Mouse (Mus musculus) neural tube, embryonic 13.5 days (tissue): ENCODE data around the gene Gxylt2. TPM values are rescaled to one million over a fixed set of nuclear protein-coding genes. Genes with fewer than 3 reads are reported as not detected.

Experiments used
- ATAC-seq: fragments of 200-750 bp; cut with Nextera tagmentation; 2 replicates; pipeline ENCODE4 v1.8.0; 2017; ENCODE audit warnings: low read depth, mild to moderate bottlenecking, moderate TSS enrichment, moderate library complexity
- H3K27ac ChIP-seq: fragments of 300-500 bp; sonication (generic); replicated peaks from 2 replicates; pipeline ENCODE4 v1.5.1; 2015; ENCODE audit warnings: moderate library complexity, mild to moderate bottlenecking, inconsistent platforms
- H3K27me3 ChIP-seq: fragments of 300-500 bp; sonication (generic); 2 replicates; pipeline ENCODE4 v1.6.1; 2015; ENCODE audit warnings: mild to moderate bottlenecking, inconsistent platforms
- H3K36me3 ChIP-seq: fragments of 300-500 bp; sonication (generic); 2 replicates; pipeline ENCODE4 v1.6.1; 2015; ENCODE audit warnings: mild to moderate bottlenecking, inconsistent platforms
- H3K4me1 ChIP-seq: fragments of 300-500 bp; sonication (generic); replicated peaks from 2 replicates; pipeline ENCODE4 v1.6.1; 2015; ENCODE audit warnings: inconsistent platforms
- H3K4me2 ChIP-seq: fragments of 300-500 bp; sonication (generic); 2 replicates; pipeline ENCODE4 v1.6.1; 2015; ENCODE audit warnings: inconsistent platforms, mild to moderate bottlenecking, moderate library complexity
- H3K4me3 ChIP-seq: fragments of 300-500 bp; sonication (generic); 2 replicates; pipeline ENCODE4 v1.5.1; 2015; ENCODE audit warnings: mild to moderate bottlenecking, inconsistent platforms
- H3K9ac ChIP-seq: fragments of 300-500 bp; sonication (generic); 2 replicates; pipeline ENCODE4 v1.6.1; 2015; ENCODE audit warnings: moderate library complexity, mild to moderate bottlenecking, inconsistent platforms
- H3K9me3 ChIP-seq: fragments of 300-500 bp; sonication (generic); 2 replicates; pipeline ENCODE4 v1.6.1; 2016; ENCODE audit warnings: inconsistent platforms
- WGBS: fragments of 180-500 bp; shearing (Covaris S2); methylation state at CpG from one replicate; pipeline ENCODE4 v1.1.7; 2015; 5-methylcytosine and 5-hydroxymethylcytosine counted together
- polyA plus RNA-seq: library from polyadenylated mRNA; unstranded; fragments of >200 nt; fragmentation: Nextera tagmentation; extraction: Ambion mirVana; gene quantifications from 2 replicates; pipeline ENCODE4 v1.2.1, GENCODE M21; 2015

Gene Gxylt2
- polyA plus RNA-seq, 1 experiment from 2014 or later: 2.1 TPM

GRCm38 (mm10) chr6:100699986-100700385 is 4.5 kb upstream of the Gxylt2 start:
- ATAC-seq: no peak
- no peak overlapping the region for H3K4me3 ChIP-seq
- peaks cover 8% of the 10 kb centered on the region for H3K4me1 ChIP-seq
- H3K27ac ChIP-seq: no peak overlapping the region
- 87% methylated on average over 5 of the region's 5 CpGs for WGBS
- H3K27me3 ChIP-seq: peaks cover 25% of the 10 kb centered on the region
- no peaks in the 10 kb centered on the region for H3K9me3 ChIP-seq
- H3K9ac ChIP-seq: no peak overlapping the region
- no peaks in the 10 kb centered on the region for H3K36me3 ChIP-seq
- H3K4me2 ChIP-seq: no peak overlapping the region

GRCm38 (mm10) chr6:100700774-100701173 is 3.8 kb upstream of the Gxylt2 start:
- Histone ChIP-seq H3K27me3 (peaks cover 33% of the 10 kb centered on the region), H3K36me3 (no peaks in the 10 kb centered on the region), H3K4me3 (no peak overlapping the region), H3K27ac (no peak overlapping the region), H3K9me3 (no peaks in the 10 kb centered on the region), H3K4me1 (peaks cover 15% of the 10 kb centered on the region), H3K9ac (no peak overlapping the region), H3K4me2 (no peak overlapping the region)
- WGBS: 65% methylated on average over 5 of the region's 5 CpGs
- ATAC-seq: no peak

- Histone ChIP-seq H3K27me3 (peaks cover 54% of the 10 kb centered on the region), H3K4me3 (peak overlapping the region; percentile 65), H3K4me1 (peaks cover 15% of the 10 kb centered on the region), H3K4me2 (peak overlapping the region; percentile 93), H3K9me3 (no peaks in the 10 kb centered on the region), H3K27ac (no peak overlapping the region), H3K9ac (peak overlapping the region; percentile 75), H3K36me3 (no peaks in the 10 kb centered on the region)
- WGBS: 38% methylated on average over 8 of the region's 8 CpGs
- ATAC-seq: peak; percentile 33; the same call in 1 of the 2 replicates
Observed at GRCm38 (mm10) chr6:100704197-100704573, 349 bp upstream of the Gxylt2 start.

GRCm38 (mm10) chr6:100705366-100705811 is 855 bp downstream of the Gxylt2 start:
- Histone ChIP-seq H3K4me2 (peak overlapping the region; percentile 93), H3K36me3 (no peaks in the 10 kb centered on the region), H3K27me3 (peaks cover 58% of the 10 kb centered on the region), H3K9ac (peak overlapping the region; percentile 75), H3K9me3 (no peaks in the 10 kb centered on the region), H3K4me1 (peaks cover 19% of the 10 kb centered on the region), H3K4me3 (peak overlapping the region; percentile 65), H3K27ac (no peak overlapping the region)
- ATAC-seq: no peak
- WGBS: 2% methylated on average over 15 of the region's 15 CpGs

GRCm38 (mm10) chr6:100706861-100707260 is 2.3 kb downstream of the Gxylt2 start:
- H3K4me2 ChIP-seq: no peak overlapping the region

GRCm38 (mm10) chr6:100707557-100707956 is 3.0 kb downstream of the Gxylt2 start:
- no peak overlapping the region for H3K27ac ChIP-seq
- no peaks in the 10 kb centered on the region for H3K36me3 ChIP-seq
- no peak overlapping the region for H3K4me2 ChIP-seq
- 67% methylated on average over 7 of the region's 7 CpGs for WGBS
- peaks cover 19% of the 10 kb centered on the region for H3K4me1 ChIP-seq
- ATAC-seq: no peak
- H3K4me3 ChIP-seq: no peak overlapping the region
- H3K27me3 ChIP-seq: peaks cover 57% of the 10 kb centered on the region
- no peaks in the 10 kb centered on the region for H3K9me3 ChIP-seq
- no peak overlapping the region for H3K9ac ChIP-seq

More at GRCm38 (mm10) chr6:100706861-100707260, 2.3 kb downstream of the Gxylt2 start:
- no peaks in the 10 kb centered on the region for H3K36me3 ChIP-seq
- WGBS: 80% methylated on average over 6 of the region's 6 CpGs
- ATAC-seq: no peak
- no peak overlapping the region for H3K9ac ChIP-seq
- H3K9me3 ChIP-seq: no peaks in the 10 kb centered on the region
- no peak overlapping the region for H3K27ac ChIP-seq
- no peak overlapping the region for H3K4me3 ChIP-seq
- H3K4me1 ChIP-seq: peaks cover 19% of the 10 kb centered on the region
- H3K27me3 ChIP-seq: peaks cover 58% of the 10 kb centered on the region

GRCm38 (mm10) chr6:100708248-100708647 is 3.7 kb downstream of the Gxylt2 start:
- Histone ChIP-seq H3K9me3 (no peaks in the 10 kb centered on the region), H3K4me2 (no peak overlapping the region), H3K4me3 (no peak overlapping the region), H3K4me1 (peaks cover 19% of the 10 kb centered on the region), H3K27me3 (peaks cover 50% of the 10 kb centered on the region), H3K27ac (no peak overlapping the region), H3K9ac (no peak overlapping the region), H3K36me3 (no peaks in the 10 kb centered on the region)
- 86% methylated on average over 1 of the region's 1 CpGs for WGBS
- no peak for ATAC-seq

- peaks cover 43% of the 10 kb centered on the region for H3K27me3 ChIP-seq
- 87% methylated on average over 9 of the region's 9 CpGs for WGBS
- peaks cover 19% of the 10 kb centered on the region for H3K4me1 ChIP-seq
- H3K9me3 ChIP-seq: no peaks in the 10 kb centered on the region
- H3K4me3 ChIP-seq: no peak overlapping the region
- no peak overlapping the region for H3K4me2 ChIP-seq
- ATAC-seq: no peak
- H3K36me3 ChIP-seq: no peaks in the 10 kb centered on the region
- no peak overlapping the region for H3K9ac ChIP-seq
- no peak overlapping the region for H3K27ac ChIP-seq
Observed at GRCm38 (mm10) chr6:100708996-100709395, 4.5 kb downstream of the Gxylt2 start.

GRCm38 (mm10) chr6:100709483-100709882 is 4.9 kb downstream of the Gxylt2 start:
- 14% methylated on average over 7 of the region's 7 CpGs for WGBS
- peaks cover 15% of the 10 kb centered on the region for H3K4me1 ChIP-seq
- no peak overlapping the region for H3K4me2 ChIP-seq
- H3K27me3 ChIP-seq: peaks cover 38% of the 10 kb centered on the region
- H3K27ac ChIP-seq: no peak overlapping the region
- no peak overlapping the region for H3K4me3 ChIP-seq
- H3K9ac ChIP-seq: no peak overlapping the region
- H3K36me3 ChIP-seq: no peaks in the 10 kb centered on the region
- ATAC-seq: peak; percentile 40; the same call in 1 of the 2 replicates
- no peaks in the 10 kb centered on the region for H3K9me3 ChIP-seq

GRCm38 (mm10) chr6:100710170-100710569 is 5.6 kb downstream of the Gxylt2 start:
- no peak overlapping the region for H3K4me2 ChIP-seq
- H3K9ac ChIP-seq: no peak overlapping the region
- peaks cover 9% of the 10 kb centered on the region for H3K4me1 ChIP-seq
- no peaks in the 10 kb centered on the region for H3K36me3 ChIP-seq
- H3K27ac ChIP-seq: no peak overlapping the region
- 38% methylated on average over 4 of the region's 4 CpGs for WGBS
- H3K4me3 ChIP-seq: no peak overlapping the region
- H3K9me3 ChIP-seq: no peaks in the 10 kb centered on the region
- peaks cover 31% of the 10 kb centered on the region for H3K27me3 ChIP-seq
- ATAC-seq: no peak

GRCm38 (mm10) chr6:100710866-100711265 is 6.3 kb downstream of the Gxylt2 start:
- Histone ChIP-seq H3K27ac (no peak overlapping the region), H3K9ac (no peak overlapping the region), H3K4me2 (no peak overlapping the region), H3K36me3 (no peaks in the 10 kb centered on the region), H3K4me3 (no peak overlapping the region), H3K9me3 (no peaks in the 10 kb centered on the region), H3K4me1 (peaks cover 5% of the 10 kb centered on the region), H3K27me3 (peaks cover 24% of the 10 kb centered on the region)
- whole genome bisulfite sequencing: 82% methylated on average over 5 of the region's 5 CpGs
- no peak for ATAC-seq

GRCm38 (mm10) chr6:100715296-100715828 is 10.8 kb downstream of the Gxylt2 start:
- Histone ChIP-seq H3K4me3 (no peak overlapping the region), H3K9ac (no peak overlapping the region), H3K4me2 (no peak overlapping the region), H3K27ac (no peak overlapping the region), H3K36me3 (no peaks in the 10 kb centered on the region), H3K27me3 (peaks cover 11% of the 10 kb centered on the region), H3K4me1 (no peaks in the 10 kb centered on the region; the same call in 1 of the 2 replicates), H3K9me3 (no peaks in the 10 kb centered on the region)
- 87% methylated on average over 8 of the region's 8 CpGs for WGBS
- ATAC-seq: no peak

GRCm38 (mm10) chr6:100716152-100716551 is 11.6 kb downstream of the Gxylt2 start:
- Histone ChIP-seq H3K9ac (no peak overlapping the region), H3K27me3 (peaks cover 11% of the 10 kb centered on the region), H3K4me2 (no peak overlapping the region), H3K27ac (no peak overlapping the region), H3K4me3 (no peak overlapping the region), H3K4me1 (peaks cover 4% of the 10 kb centered on the region; the same call in 1 of the 2 replicates), H3K9me3 (no peaks in the 10 kb centered on the region), H3K36me3 (no peaks in the 10 kb centered on the region)
- ATAC-seq: no peak
- 84% methylated on average over 7 of the region's 7 CpGs for WGBS
